Mouse (Mus musculus) cerebellum, postnatal 10 days (tissue): ENCODE data around the gene Pik3cd.

Source experiments
- DNase-seq, 2 experiments: peaks; one replicate each; pipeline ENCODE4 v3.0.0; 2021; ENCODE audit warnings: mixed read lengths in 2 of 2

Pik3cd gene

DNA sequence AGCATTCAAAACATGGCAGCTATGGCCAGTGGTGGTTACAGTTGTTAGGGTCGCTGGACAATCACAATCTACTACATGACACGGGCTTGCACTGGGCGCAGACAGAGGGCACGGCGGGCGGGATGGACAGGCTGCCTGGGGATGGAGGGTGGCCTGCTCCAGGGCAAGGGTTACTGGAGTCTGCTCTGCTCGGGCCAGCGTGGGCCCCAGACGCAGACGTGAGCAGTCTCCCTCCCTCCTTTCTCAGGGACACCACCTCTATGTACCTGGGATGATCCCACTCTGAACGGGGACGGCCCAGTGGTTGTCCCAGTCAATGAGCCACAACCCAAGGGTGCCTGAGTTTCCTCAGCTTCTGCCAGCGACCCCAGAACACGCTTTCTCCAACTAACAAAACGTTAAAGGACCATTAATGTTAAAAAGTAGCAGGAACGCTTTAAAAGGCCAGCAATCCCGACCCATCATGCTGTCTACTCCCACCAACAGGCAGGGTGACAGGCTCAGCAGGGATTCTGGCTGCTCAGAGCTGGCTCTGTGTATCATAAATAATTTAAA is 22.6 kb upstream of the Pik3cd start:
- DNase-seq: no peak

DNA sequence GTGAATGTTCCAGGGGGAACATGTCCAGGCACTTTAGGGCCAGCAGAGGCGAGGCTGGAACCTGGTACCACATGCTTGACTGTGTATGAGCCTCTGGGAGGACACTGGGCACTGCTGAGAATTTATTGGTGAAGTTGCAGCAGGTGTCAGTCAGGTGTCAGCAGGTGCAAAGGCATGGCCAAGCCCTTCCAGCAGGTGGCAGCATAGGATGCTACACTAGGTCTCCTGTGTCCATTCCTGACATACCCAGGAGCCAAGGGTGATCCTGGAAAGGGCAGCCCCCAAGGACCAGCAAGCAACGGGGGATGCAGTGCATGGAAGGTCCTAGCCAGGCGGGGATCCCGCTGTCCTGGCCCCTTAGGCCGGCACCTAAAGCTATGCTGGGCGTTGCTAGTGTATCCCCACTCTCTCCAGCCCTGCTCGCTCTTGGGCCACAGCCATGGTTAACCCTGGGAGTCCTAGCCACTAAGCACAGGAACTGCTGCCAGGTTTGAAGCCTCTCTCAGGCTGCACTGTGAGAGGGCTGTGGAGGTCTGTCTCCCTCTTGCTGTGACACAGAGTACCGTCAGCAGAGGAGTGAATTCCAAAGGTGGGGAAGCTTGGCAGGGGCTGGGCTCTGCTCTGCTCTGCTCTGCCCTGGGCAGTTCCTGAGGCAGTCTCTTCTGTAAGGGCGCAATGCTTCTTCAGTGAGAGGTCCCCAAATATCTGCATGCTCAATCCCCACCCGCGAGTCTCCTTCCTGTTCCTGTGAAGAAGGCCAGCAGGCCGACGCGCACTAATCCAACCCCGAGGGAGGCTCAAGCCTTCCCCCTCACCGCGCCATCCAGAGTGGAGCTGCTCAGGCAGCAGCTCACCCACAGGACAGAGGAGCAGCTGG is 21.7 kb upstream of the Pik3cd start:
- peak; percentile 84 to 89 for DNase-seq

DNA sequence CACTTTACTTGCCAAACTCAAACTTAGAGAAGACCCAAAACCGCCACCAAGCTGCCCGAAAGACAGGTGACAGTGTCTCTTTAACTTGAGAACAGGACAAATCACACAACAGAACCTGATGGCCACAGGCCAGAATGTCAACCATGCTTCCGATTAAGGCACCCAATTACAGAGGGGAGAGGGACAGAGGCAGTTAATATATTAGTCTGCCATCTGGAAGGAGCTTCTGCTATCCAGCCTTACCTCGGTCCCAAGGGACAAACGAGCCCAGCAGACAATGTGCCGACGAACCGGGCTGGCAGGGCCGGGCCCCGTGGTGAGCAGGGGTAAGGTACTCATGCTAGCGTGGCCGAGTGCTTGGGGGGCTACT is 20.6 kb upstream of the Pik3cd start:
- DNase-seq: peak; percentile 51 to 55

DNA sequence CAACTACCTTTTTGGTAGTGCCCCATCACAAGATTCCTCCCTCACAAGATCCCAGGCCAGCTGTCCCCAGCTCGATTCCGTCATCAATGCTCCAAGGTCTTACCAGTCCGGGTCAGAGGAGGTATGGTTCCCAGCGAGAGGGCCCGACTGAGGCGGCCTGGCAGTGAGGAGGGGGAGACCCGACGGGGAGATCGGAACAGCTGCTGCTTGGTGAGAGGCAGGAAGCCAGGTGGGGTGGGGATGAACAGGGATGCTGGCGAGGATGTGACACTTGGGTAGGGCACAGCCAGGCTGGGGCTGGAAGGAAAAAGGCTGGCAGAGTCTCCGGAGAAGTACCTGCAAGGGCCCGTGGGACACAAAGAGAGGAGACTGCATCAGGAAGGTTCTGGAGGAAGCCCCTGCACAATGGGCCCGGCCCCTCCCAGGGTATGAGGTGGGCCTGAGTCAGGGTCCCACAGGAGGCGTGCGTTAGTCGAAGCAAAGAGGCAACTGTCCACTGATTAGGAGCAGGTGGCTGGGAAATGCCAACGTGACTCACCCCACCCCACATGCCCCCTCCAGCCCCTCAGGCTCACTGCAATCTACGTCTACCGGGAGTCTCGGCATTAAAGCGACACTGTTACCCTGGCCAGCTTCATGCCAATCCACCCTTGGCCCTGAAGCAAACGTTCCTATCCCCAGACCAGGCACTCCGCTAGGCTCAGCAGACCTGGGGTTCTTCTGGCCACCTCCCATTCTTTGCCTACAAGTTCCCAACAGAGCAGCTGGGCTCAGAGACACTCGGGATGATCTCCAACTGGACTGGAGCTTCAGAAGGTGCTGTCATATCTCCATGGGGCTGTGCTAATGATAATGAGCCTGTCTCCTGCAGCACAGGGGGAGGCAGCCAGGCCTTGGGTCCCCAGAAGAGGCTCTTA is 20.0 kb upstream of the Pik3cd start:
- DNase-seq: peak; percentile 51 to 60

DNA sequence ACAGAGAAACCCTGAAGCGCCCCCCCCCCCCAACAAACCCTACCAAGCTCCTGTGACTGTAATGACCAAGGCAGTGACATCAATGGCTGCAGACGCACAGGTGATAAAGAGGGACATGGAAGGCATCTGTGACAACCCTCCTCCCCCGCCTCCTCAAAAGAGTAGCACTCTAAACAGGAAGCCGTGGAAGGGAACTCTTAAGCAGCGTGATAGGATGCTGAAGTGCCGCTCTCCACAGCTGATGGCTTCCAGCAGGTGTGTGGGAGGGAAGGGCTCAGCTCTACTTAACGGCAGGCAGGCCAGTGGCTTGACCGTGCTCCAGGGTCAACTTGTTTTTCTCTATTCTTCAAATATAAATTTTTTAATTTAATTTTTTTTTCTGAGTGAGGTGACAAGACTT is 18.8 kb upstream of the Pik3cd start:
- no peak for DNase-seq

DNA sequence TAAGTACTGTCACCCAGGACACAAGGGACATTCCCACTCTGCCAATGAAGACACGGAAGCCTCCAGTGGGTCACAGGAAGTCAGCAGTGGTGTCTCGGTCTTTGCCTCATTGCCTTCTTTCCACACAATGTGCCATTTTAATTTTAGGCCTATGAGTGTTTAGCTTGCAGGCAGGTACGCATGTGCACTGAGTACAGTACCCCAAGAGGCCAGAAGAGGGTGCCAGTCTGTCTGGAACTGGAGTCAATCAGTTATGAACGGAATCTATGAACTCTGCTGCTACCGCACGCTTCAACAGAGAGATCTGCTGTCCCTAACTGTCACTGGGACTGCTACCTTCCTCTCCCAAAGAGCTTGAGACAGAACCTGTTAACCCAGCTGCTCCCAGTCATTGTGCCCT is 17.3 kb upstream of the Pik3cd start:
- DNase-seq: peak; percentile 80 to 86

DNA sequence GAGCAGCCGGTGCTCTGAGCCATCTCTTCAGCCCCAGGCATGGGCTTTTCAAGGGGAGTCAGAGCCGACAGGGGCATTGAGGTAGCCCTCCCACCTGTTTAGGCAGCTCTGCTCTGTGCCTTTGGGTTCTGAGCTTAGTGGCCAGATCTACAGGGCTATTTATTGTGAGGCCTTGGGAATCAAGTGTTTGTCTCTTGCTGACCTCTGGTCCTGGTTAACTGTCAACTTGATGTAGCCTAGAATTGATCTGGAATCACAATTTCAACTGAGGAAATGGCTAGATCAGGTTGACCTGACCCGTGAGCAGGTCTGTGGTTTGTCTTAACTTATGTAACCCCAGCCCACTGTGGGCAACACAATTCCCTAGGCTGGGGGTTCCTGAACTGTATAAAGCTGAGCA is 12.2 kb upstream of the Pik3cd start:
- DNase-seq: no peak

DNA sequence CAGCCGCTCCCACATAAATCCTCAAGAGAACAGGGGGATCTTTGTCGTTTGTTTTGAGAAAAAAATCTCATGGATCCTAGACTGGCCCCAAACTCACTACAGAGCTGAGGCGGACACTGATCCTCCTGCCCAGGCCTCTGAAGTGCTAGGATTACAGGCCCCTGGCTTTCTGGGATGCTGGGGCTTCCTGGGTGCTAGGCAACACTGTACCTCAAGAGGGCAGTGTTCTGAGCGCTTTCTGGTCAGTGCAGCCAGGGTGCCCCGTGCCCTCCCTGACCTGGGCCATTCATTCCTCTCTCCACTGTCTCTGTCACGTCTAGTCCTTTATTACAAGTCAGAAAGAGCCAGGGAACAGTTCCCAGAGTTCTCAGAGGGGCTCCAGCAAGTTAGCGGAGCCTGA is 9.6 kb upstream of the Pik3cd start:
- DNase-seq: peak; percentile 72 to 79

DNA sequence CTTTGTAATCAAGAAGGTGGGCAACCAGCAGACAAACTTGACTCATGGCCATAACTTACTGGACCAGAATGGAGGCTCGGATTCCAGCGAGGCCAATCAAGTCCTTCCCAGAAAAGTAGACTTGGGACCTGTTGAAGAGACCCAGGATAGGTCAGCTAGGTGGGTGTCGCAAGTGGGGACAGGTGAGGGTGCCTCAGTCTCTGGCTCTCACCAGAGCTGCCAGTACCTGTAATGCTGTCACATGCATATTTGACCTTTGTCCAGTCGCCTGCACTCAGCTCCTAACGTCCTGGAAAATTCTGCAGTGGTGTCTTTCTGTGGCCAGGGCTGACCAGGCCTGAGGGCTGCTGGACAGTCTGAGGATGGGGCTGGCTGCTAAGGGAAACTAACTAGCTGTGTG is 9.1 kb upstream of the Pik3cd start:
- DNase-seq: no peak

DNA sequence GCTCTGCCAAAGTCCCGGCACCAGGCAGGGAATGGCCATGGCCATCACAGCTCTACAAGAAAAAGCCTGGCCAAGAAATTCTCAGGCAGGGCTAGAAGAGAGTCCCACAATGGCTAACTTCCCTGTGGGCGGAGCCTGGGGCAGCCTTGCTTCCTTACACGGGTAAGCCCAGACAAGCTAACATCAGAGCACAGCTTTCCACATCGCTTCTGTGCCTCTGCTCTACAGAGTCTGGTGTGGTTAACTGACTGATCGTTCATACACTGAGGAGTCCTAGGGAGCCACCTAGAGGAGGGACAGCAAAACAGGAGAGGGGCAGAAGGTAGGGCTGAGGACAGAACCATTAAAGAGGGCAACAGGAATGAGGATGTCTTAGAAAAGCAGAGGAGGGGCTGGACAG is 8.1 kb upstream of the Pik3cd start:
- DNase-seq: peak; percentile 53 to 60

DNA sequence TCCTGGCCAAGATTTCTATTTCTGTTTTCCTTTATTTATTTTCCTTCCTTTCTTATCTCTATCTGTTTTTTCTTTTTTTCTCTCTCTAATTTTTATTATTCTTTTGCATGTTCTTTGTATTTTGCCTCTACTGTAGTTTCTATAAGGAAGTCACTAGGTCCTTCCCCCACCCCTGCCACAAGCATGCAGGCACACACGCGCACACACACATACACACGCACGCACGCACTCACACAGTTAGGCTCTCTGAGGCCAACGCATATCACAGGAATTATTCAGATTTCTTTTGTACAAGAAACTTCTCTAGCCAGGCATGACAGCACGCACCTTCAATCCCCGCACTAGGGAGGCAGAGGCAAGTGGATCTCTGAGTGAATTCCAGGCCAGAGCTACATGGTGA is 3.6 kb upstream of the Pik3cd start:
- no peak for DNase-seq

DNA sequence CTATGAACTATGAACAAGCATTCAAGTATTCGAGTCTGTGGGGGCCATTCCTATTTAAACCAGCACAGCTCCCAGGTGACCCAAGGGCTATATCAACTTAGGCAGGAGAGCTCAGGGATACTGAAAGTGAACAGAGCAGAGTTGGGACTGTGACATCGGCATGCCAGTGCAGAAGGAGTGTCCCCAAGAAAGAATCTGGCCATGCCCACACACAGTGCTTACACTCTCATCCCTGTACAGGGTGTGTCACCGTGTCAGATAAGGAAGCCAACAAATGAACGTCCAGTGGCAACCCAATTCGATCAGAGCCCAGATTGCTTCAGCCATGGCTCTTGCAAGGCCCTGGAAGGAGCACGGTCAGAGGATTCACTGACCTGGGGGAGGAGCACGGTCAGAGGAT is 2.9 kb upstream of the Pik3cd start:
- DNase-seq: no peak

DNA sequence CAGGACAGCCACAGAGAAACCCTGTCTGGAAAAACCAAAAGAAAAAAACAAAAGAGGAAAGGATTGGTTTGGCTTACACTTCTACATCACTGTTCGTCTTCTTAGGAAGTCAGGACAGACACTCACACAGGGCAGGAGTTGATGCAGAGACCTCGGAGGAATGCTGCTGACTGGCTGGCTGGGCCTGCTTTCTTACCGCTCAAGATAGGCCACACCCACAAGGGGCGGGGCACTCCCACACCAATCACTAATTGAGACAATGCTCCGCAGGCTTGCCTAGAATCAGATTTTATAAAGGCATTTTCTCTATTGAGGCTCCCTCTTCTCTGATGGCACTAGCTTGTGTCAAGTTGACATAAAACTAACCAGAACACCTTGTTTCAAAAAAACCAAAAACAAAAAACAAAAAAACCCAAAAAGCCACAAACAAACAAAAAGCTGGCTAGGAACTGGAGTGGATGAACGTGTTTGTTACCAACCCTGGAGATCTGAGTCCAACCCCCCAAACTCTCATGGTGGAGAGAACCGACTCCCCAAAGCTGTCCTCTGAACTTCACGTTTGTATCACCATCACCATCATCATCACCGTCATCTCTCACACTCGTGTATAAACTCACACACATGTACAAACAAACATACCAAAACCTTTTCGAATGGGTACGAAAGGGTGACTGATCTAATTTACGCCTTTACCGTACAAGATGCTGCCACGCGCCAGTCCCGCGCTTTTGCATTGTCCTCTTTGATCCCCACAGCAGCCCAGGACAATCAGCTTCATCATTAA is 753 bp downstream of the Pik3cd start:
- DNase-seq: no peak

DNA sequence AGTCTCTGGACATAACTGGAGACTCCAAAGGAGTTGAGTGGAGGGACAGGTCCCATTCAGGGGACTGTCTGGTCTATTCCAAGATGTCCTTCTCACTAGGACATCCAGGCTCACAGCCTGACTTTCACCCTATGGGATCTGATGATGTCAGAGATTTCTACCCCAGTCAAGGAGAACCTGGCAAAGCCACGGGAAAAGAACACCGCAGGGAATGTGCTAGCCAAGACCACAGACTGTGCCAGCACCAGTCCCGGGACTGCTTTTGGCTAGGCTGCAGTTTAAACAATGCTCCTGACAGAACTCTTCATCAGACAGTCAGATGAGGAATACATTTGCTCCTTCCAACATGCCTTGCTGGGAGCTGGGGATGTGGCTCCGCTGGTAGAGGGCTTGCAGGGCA is 2.4 kb downstream of the Pik3cd start:
- DNase-seq: no peak

DNA sequence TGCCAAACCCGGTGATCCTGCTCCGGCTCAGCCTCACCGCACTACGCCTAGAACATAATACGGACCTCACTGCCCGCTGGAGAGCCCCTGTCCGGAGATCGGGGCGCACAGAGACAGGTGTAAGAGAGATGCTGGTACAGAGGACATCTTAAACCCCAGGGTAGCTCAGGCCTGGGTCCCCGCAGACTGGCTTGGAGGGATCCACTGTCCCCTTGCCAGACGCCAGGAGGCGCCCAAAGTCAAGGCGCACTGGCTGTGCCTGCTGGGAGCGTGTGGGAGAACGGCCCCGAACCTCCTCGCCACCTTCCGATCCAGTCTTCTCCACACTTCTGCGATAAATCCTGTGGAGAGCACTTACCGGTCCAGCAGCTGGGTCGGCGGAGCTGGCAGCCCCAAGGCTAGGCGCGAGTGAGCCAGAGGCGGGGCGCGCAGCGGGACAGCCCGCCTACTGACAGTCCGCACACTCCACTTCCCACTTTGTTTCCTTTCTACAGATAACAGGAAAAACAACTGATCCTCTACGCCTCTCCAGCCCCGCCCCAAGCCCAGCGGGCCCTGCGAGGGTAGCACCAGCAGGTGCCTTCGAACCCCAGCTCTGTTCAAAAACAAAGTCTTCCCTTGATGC is 4.1 kb downstream of the Pik3cd start:
- DNase-seq: peak; percentile 61

DNA sequence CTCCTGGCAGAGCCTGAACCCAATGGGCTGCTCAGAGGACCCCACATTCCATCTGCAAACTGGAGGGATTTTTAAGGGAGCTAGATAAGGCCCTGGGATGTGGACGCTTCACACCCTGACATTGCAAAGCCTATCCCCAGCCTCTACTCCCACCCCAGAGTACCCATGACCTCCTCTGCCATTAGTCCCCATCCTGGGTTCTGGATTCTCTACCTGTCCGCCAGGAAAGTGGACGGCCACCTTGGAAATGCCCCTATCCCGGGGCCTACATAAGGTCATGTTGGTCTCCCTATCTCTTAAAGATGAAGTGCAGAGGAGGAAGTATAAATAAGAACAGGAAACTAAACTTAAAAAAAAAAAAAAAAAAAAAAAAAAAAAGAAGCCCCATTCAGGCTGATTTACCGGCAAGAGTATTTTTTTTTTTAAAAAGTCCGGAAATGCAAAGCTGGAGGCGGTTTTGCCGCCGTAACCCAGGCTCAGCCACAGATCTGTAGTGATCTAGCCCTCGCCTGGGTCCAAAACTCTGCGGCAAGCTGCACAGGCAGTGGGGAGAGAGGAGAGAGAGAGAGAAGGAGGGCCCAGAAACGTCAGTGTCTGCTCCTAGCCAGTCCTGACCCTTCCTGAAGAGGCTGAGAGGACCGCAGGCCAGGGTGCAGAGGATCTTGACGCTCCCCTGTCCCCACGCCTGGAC is 4.7 kb downstream of the Pik3cd start:
- DNase-seq: peak in 1 of 2 experiments; percentile 21

DNA sequence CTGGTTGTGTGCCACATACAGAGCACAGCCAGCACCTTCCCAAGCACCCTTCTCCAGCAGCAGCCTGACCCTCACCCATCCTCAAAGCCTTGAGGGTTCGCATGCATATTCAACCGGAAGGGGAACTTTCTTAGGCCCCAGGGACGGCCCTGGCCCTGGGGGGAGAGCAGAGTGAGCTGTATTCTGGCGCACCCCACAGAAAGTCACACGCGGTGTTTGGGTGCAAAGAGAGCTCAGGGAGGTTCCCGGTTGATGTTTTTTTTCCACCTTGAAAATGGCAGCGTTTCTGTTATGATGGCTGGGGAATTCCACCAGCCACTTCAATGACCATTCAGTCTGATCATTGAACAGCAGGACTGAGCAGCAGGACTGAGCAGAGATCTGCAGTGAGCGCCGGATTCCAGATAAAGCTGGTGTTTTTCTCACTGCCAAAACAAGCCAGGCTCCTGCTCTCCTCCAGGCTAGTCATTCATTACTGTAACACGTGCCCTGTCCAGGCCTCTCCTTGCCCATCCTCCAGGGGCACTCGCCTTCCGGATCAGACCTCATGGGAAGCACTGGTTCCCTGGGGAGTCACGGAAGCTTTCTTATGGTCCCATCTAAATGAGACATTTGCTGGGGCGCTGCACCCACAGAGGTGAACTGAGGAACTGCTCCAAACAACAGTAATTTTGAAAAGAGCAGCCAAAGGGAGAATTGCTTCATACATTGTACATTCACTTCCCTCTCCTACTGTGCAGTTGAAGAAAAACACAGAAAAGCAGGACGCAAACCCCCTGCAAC is 6.0 kb downstream of the Pik3cd start:
- DNase-seq: no peak

DNA sequence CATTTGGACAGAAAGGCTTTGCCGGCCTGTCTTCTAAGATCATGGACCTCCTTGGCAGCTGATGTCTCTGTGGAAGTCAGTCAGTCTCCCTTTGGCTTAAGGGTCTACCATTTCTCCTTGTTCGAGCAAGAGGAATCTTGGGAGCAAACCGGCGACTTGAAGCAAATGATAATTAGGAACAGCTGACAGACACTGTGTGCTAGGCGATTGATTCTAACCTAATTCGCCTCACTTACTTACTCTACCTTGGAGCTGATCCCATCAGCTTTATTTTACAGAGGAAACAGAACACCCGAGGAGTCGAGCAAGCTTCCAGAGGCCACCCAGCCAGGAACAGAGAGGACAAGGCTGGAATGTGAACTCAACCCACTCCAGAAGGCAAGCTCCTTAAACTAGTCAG is 11.0 kb downstream of the Pik3cd start:
- no peak for DNase-seq

DNA sequence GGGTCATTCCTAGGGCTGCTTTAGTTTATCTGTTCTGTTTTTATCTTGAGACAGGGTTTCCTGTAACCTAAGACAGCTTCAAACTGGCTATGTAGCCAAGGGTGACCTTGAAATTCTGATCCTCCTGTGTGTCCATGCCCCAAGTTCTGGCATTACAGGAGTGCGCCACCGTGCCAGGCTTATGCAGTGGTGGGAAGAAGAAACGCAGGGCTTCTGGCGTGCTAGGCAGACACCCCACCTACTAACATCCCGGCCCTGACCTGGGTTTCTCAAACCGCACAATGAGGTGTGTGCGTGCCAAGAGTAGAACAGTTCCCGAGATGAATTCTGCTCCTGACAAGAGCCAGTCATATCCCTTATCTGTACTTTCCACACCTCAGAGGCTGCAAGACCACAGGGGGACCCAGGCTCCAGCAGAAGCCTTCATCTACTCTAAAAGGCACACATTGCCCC is 11.5 kb downstream of the Pik3cd start:
- DNase-seq: no peak

DNA sequence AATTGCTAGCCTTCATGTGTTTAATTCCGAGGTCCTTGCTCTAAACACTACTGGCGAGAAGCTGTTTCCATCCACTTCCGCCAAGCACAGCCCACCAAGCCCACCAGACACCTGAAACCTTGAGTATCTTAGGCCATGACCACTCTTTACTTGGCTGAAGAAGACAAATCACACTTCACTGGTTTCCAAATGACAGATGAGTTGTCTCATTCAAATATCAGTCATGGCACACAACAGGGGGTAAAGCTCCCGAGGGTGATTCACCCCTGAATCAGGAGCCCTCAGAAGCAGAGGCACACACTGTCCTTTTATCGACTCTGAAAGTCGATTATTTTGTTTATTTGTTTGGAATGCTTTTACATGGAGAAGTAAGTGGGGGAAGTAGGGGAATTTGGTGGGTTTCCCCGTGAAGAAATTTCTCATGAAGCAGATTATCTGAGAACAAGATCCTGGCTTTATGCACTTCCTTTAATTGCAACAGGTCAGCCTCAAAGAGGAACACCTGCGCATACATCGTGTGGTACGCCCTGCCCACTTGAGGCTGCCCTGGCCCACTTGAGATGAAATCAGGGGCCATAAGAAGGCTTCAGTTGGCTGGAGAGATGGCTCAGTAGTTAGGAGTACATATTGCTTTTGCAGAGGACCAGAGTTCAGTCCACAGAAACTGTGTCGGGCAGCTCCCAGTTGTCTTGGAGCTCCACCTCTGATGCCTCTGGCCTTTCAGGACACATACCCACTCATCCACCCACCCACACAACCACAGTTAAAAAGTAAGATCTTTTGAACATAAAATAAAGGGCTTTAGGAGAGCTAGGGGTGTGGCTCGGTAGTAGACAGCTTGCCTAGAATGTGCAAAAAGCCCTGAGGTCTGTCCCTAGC is 12.3 kb downstream of the Pik3cd start:
- DNase-seq: no peak
